24 mouse cellular contexts compared by ENCODE assay signal in the genomic region with DNA sequence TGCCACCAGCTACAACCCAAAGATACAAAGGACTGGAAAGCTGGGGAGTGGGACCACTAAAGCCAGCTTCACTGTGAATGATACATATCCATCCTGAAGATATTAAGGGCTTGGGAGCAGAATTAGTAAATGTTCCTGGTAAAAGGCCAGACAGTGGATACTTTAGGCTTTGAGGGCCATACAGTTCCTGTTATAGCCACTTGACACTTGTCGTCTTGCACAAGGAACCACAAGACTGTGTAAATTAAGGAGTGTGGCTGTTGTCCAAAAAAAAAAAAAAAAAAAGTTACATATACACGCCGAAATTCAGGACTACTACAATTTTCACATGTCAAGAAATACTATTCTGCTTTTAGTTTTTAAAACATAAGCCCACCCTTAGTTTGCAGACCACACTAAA. TPM values are rescaled to one million over a fixed set of nuclear protein-coding genes. Genes with fewer than 3 reads are reported as not detected.
DNase-seq lines count a peak whose midpoint lies in the region; ATAC-seq and TF ChIP-seq lines count a peak whose summit lies in the region.
"Had no signal": no experiment of that assay in that cellular context is flagged by ENCODE, and none has a peak within 500 bp of the region (broad histone marks: within the 10 kb centered on the region; RNA-seq: fewer than 3 reads in every experiment).

No protein-coding gene starts in this region.

- no peak overlapping the region for H3K4me3 ChIP-seq in lung, embryonic 14.5 days (ENCODE audit: low read depth, low read length)
- no peak overlapping the region for H3K4me3 ChIP-seq in MEL (ENCODE audit: control insufficient read depth in 1 of 2, insufficient read depth in 1 of 2, low read depth in 2 of 2, low read length in 2 of 2)
- H3K4me3 ChIP-seq: forebrain, embryonic 12.5 days; forebrain, embryonic 15.5 days; heart, adult 2 months; heart, embryonic 10.5 days; heart, embryonic 13.5 days had no signal

- no peak overlapping the region for H3K4me2 ChIP-seq in lung, embryonic 14.5 days
- H3K4me2 ChIP-seq: forebrain, embryonic 12.5 days; forebrain, embryonic 15.5 days; heart, embryonic 13.5 days; hindbrain, embryonic 14.5 days had no signal

- no peak for TF ChIP-seq POLR2A in MEL (IDR thresholded peaks at IDR 0.05; ENCODE audit: control insufficient read depth in 1 of 2, insufficient read depth in 1 of 2, low read depth in 1 of 2, low read length in 2 of 2, poor library complexity in 1 of 2)

- no peaks in the 10 kb centered on the region for H3K36me3 ChIP-seq in lung, embryonic 14.5 days (ENCODE audit: insufficient read depth)
- no peaks in the 10 kb centered on the region for H3K36me3 ChIP-seq in MEL (ENCODE audit: control insufficient read depth in 1 of 2, insufficient read depth in 2 of 2, low read length in 2 of 2)
- H3K36me3 ChIP-seq: forebrain, embryonic 12.5 days; forebrain, embryonic 15.5 days; heart, embryonic 10.5 days; heart, embryonic 13.5 days had no signal

- no peak for TF ChIP-seq EP300 in MEL (IDR thresholded peaks at IDR 0.05; ENCODE audit: low read depth in 1 of 2, low read length in 2 of 2)

- no peak for ATAC-seq in lung, embryonic 14.5 days (ENCODE audit: insufficient read depth)
- ATAC-seq: activated CD4-positive, CD25-positive, alpha-beta regulatory T cell, adult 4 months; CD4-positive, CD25-positive, alpha-beta regulatory T cell, adult 4 months; forebrain, embryonic 15.5 days; hindbrain, postnatal 0 days had no signal

- peaks cover 37% of the 10 kb centered on the region for H3K4me1 ChIP-seq in lung, embryonic 14.5 days (ENCODE audit: insufficient read depth)
- no peaks in the 10 kb centered on the region for H3K4me1 ChIP-seq in MEL (ENCODE audit: control insufficient read depth in 1 of 2, insufficient read depth in 2 of 2, low read length in 2 of 2)

- TF ChIP-seq CTCF in lung, embryonic 14.5 days (IDR thresholded peaks at IDR 0.05; ENCODE audit: low read depth): no peak
- TF ChIP-seq CTCF in MEL (IDR thresholded peaks at IDR 0.05 in 2 of 3, conservative IDR thresholded peaks at IDR 0.05 in 1 of 3; ENCODE audit: control insufficient read depth in 1 of 3, insufficient read depth in 1 of 3, low read depth in 2 of 3, low read length in 3 of 3, poor library complexity in 1 of 3, severe bottlenecking in 1 of 3): no peak

- WGBS in lung, embryonic 14.5 days: 24% methylated on average over 3 of the region's 3 CpGs

- DNase-seq in lung, embryonic 14.5 days: peak; percentile 43
- no peak for DNase-seq in lung, postnatal 14 days
- DNase-seq in lung, postnatal 36 days: peak; percentile 58
- DNase-seq in lung, postnatal 4 days: no peak
- no peak for DNase-seq in MEL (ENCODE audit: low read depth, low spot score)
- no peak for DNase-seq in kidney, adult 11 months
- no peak for DNase-seq in right cerebral cortex, adult 2 months (ENCODE audit: low spot score in 2 of 2)
- DNase-seq: adrenal gland, adult 8-10 months; adrenal gland, postnatal 25 days; cerebellum, adult 11-12 months; cerebellum, adult 8-10 months; cerebellum, postnatal 10 days; gastrocnemius, postnatal 25 days; heart, adult 2 months; heart, postnatal 14 days; heart, postnatal 4 days had no signal

- H3K9ac ChIP-seq in lung, embryonic 14.5 days: no peak overlapping the region
- no peak overlapping the region for H3K9ac ChIP-seq in MEL (ENCODE audit: control insufficient read depth, low read depth, low read length, poor library complexity, severe bottlenecking)
- H3K9ac ChIP-seq: forebrain, embryonic 12.5 days; forebrain, embryonic 15.5 days; heart, embryonic 13.5 days; hindbrain, embryonic 14.5 days had no signal

- no peak for TF ChIP-seq RAD21 in MEL (IDR thresholded peaks at IDR 0.05; ENCODE audit: low read depth, low read length)

- H3K9me3 ChIP-seq in lung, embryonic 14.5 days (ENCODE audit: low read depth, low read length): no peaks in the 10 kb centered on the region
- H3K9me3 ChIP-seq in MEL (replicated peaks; ENCODE audit: insufficient read depth, low read length): no peaks in the 10 kb centered on the region
- H3K9me3 ChIP-seq: forebrain, embryonic 12.5 days; forebrain, embryonic 15.5 days; heart, embryonic 10.5 days; heart, embryonic 13.5 days had no signal

- no peaks in the 10 kb centered on the region for H3K27me3 ChIP-seq in lung, embryonic 14.5 days (ENCODE audit: insufficient read depth, low read length)
- H3K27me3 ChIP-seq in MEL (ENCODE audit: control insufficient read depth in 1 of 2, insufficient read depth in 2 of 2, low read length in 2 of 2): peaks cover 0 to 3% of the 10 kb centered on the region in 2 experiments; a peak in 1 of 4 replicates
- H3K27me3 ChIP-seq: forebrain, embryonic 12.5 days; forebrain, embryonic 15.5 days; heart, embryonic 13.5 days had no signal

- H3K79me2 ChIP-seq in MEL (ENCODE audit: control insufficient read depth, insufficient read depth, low read length, poor library complexity): no peaks in the 10 kb centered on the region

- H3K27ac ChIP-seq in lung, embryonic 14.5 days (ENCODE audit: low read depth): no peak overlapping the region
- H3K27ac ChIP-seq in MEL (ENCODE audit: control insufficient read depth, low read depth, low read length): no peak overlapping the region
- H3K27ac ChIP-seq: forebrain, embryonic 12.5 days; forebrain, embryonic 15.5 days; heart, adult 2 months; heart, embryonic 10.5 days; heart, embryonic 13.5 days; hindbrain, embryonic 14.5 days; hindbrain, postnatal 0 days had no signal

TF ChIP-seq in MEL, 35 proteins besides CTCF, POLR2A, EP300 and RAD21:
- TF ChIP-seq RCOR1 (IDR thresholded peaks at IDR 0.05; ENCODE audit: low read depth, low read length): no peak
- 0 out of 2 replicates have a peak, but pooled peaks have one; percentile 24 for TF ChIP-seq ZNF384 (IDR thresholded peaks at IDR 0.05; ENCODE audit: low read depth, low read length)
- no peak for TF ChIP-seq NELFE (IDR thresholded peaks at IDR 0.05; ENCODE audit: low read depth, low read length)
- no peak for TF ChIP-seq MAFK (IDR thresholded peaks at IDR 0.05; ENCODE audit: borderline replicate concordance, low read depth, low read length)
- no peak for TF ChIP-seq MAX (IDR thresholded peaks at IDR 0.05; ENCODE audit: low read length)
- no peak for TF ChIP-seq CHD2 (IDR thresholded peaks at IDR 0.05; ENCODE audit: low read length)

RNA-seq across cellular contexts. Expression of a gene that starts 17.6 kb away (rescaled TPM):
- polyA plus RNA-seq in lung, embryonic 14.5 days (2014; fragmentation: Nextera tagmentation; extraction: Ambion mirVana): 27.0 and 29.8 TPM in 2 replicates
- 19.8 and 24.7 TPM in 2 replicates for total RNA-seq in MEL (2012; rRNA removed)
- 100 to 1,000 TPM in 1 of 2 experiments, 10 to 100 TPM in 1; 31.4 to 125 TPM for polyA plus RNA-seq in MEL (2012; ENCODE audit: insufficient read depth in 1 of 2, insufficient read length in 2 of 2, low read depth in 1 of 2, low replicate concordance in 2 of 2, missing spikeins in 1 of 2)

RNA-seq across cellular contexts. Expression of a gene that starts 35.1 kb away (rescaled TPM):
- polyA plus RNA-seq in lung, embryonic 14.5 days (2014; fragmentation: Nextera tagmentation; extraction: Ambion mirVana): 7.6 and 8.1 TPM in 2 replicates
- total RNA-seq in MEL (2012; rRNA removed): 5.7 and 6.9 TPM in 2 replicates
- polyA plus RNA-seq in MEL (2012; ENCODE audit: insufficient read depth in 1 of 2, insufficient read length in 2 of 2, low read depth in 1 of 2, low replicate concordance in 2 of 2, missing spikeins in 1 of 2): 1 to 10 TPM in 1 of 2 experiments, not detected in 1; 9.9 TPM

Comparison
In these comparisons a context has a peak if more than half of its experiments do, and no peak if none do; other contexts are left out.
1. DNase-seq: peak in lung, embryonic 14.5 days (single experiment) and lung, postnatal 36 days (single experiment); none in lung, postnatal 14 days (single experiment), lung, postnatal 4 days (0 of 2), MEL (single experiment), kidney, adult 11 months (single experiment) and right cerebral cortex, adult 2 months (0 of 2).